Comparison of ENCODE assay signal across 23 mouse cellular contexts in genomic region chr11:85746373-85746772, GRCm38 (mm10).
A peak's percentile ranks its signal among the peaks of the same experiment; 100 is the strongest.
DNase-seq lines count a peak whose midpoint lies in the region; ATAC-seq lines count a peak whose summit lies in the region.
"Had no signal": no experiment of that assay in that cellular context is flagged by ENCODE, and none has a peak within 500 bp of the region (broad histone marks: within the 10 kb centered on the region; RNA-seq: fewer than 3 reads in every experiment).

No protein-coding gene starts in this region.

- WGBS in kidney, embryonic 16.5 days, result 66% methylated on average over 7 of the region's 7 CpGs
- WGBS in neural tube, embryonic 15.5 days, result 84% methylated on average over 7 of the region's 7 CpGs

- no peaks in the 10 kb centered on the region for H3K27me3 ChIP-seq in kidney, embryonic 16.5 days (ENCODE audit: insufficient read depth, low read length)
- no peaks in the 10 kb centered on the region for H3K27me3 ChIP-seq in neural tube, embryonic 15.5 days (replicated peaks)
- H3K27me3 ChIP-seq: hindbrain, embryonic 13.5 days; intestine, embryonic 15.5 days had no signal

- H3K4me2 ChIP-seq in kidney, embryonic 16.5 days (replicated peaks; ENCODE audit: low read depth, low read length), result no peak overlapping the region
- no peak overlapping the region for H3K4me2 ChIP-seq in neural tube, embryonic 15.5 days
- H3K4me2 ChIP-seq: forebrain, embryonic 12.5 days; hindbrain, embryonic 13.5 days; intestine, embryonic 15.5 days; midbrain, embryonic 13.5 days had no signal

- 0 out of 2 replicates have a peak overlapping the region, but pooled peaks have one; percentile 8 for H3K27ac ChIP-seq in kidney, embryonic 16.5 days (ENCODE audit: low read length)
- no peak overlapping the region for H3K27ac ChIP-seq in neural tube, embryonic 15.5 days (replicated peaks)
- H3K27ac ChIP-seq: forebrain, embryonic 12.5 days; hindbrain, embryonic 13.5 days; intestine, embryonic 15.5 days; macrophage; midbrain, embryonic 13.5 days had no signal

- H3K4me1 ChIP-seq in kidney, embryonic 16.5 days (ENCODE audit: insufficient read depth, low read length), result peaks cover 2% of the 10 kb centered on the region; the same call in 1 of the 2 replicates
- no peaks in the 10 kb centered on the region for H3K4me1 ChIP-seq in neural tube, embryonic 15.5 days
- H3K4me1 ChIP-seq: forebrain, embryonic 12.5 days; hindbrain, embryonic 13.5 days; intestine, embryonic 15.5 days; midbrain, embryonic 13.5 days had no signal

- no peaks in the 10 kb centered on the region for H3K9me3 ChIP-seq in kidney, embryonic 16.5 days (ENCODE audit: low read length)
- no peaks in the 10 kb centered on the region for H3K9me3 ChIP-seq in neural tube, embryonic 15.5 days (replicated peaks)
- H3K9me3 ChIP-seq: forebrain, embryonic 12.5 days; G1E; hindbrain, embryonic 13.5 days; intestine, embryonic 15.5 days; midbrain, embryonic 13.5 days had no signal

- no peak overlapping the region for H3K4me3 ChIP-seq in kidney, embryonic 16.5 days (ENCODE audit: low read length)
- H3K4me3 ChIP-seq in neural tube, embryonic 15.5 days (replicated peaks), result no peak overlapping the region
- H3K4me3 ChIP-seq: forebrain, embryonic 12.5 days; hindbrain, embryonic 13.5 days; intestine, embryonic 15.5 days; midbrain, embryonic 13.5 days; myocyte had no signal

- DNase-seq in embryo, embryonic 10 days (ENCODE audit: low spot score), result peak; percentile 27
- DNase-seq in embryo, embryonic 11 days, result no peak
- DNase-seq in kidney, adult 8-10 months, result no peak
- peak; percentile 14 for DNase-seq in urinary bladder, adult 2 months (ENCODE audit: low spot score)
- no peak for DNase-seq in urinary bladder, postnatal 36 days (ENCODE audit: low spot score in 2 of 2)
- DNase-seq in left cerebral cortex, postnatal 4 days, result no peak
- DNase-seq: adrenal gland, postnatal 36 days; cerebellum, adult 2 months; gastrocnemius, postnatal 25 days; liver; retina, postnatal 1 day; right cerebral cortex, postnatal 4 days; thymus, postnatal 14 days had no signal

- no peak for ATAC-seq in kidney, embryonic 16.5 days (ENCODE audit: low FRiP score, low TSS enrichment)
- ATAC-seq in neural tube, embryonic 15.5 days (ENCODE audit: low FRiP score), result no peak
- ATAC-seq: CD4-positive, CD25-positive, alpha-beta regulatory T cell, adult 4 months; intestine, embryonic 15.5 days; midbrain, embryonic 13.5 days had no signal

- no peak overlapping the region for H3K9ac ChIP-seq in kidney, embryonic 16.5 days (replicated peaks; ENCODE audit: low read length)
- H3K9ac ChIP-seq in neural tube, embryonic 15.5 days (replicated peaks), result no peak overlapping the region
- H3K9ac ChIP-seq: forebrain, embryonic 12.5 days; hindbrain, embryonic 13.5 days; intestine, embryonic 15.5 days; midbrain, embryonic 13.5 days had no signal

- no peaks in the 10 kb centered on the region for H3K36me3 ChIP-seq in kidney, embryonic 16.5 days (ENCODE audit: insufficient read depth, low read length)
- no peaks in the 10 kb centered on the region for H3K36me3 ChIP-seq in neural tube, embryonic 15.5 days
- H3K36me3 ChIP-seq: forebrain, embryonic 12.5 days; G1E; hindbrain, embryonic 13.5 days; intestine, embryonic 15.5 days; midbrain, embryonic 13.5 days had no signal

- intact Hi-C loops in left cerebral cortex, postnatal 4 days (cut with DNase I), result no loop called here

Comparison
In these comparisons a context has a peak if more than half of its experiments do, and no peak if none do; other contexts are left out.
1. DNase-seq: peak in embryo, embryonic 10 days (single experiment) and urinary bladder, adult 2 months (single experiment); none in embryo, embryonic 11 days (single experiment), kidney, adult 8-10 months (0 of 2), urinary bladder, postnatal 36 days (0 of 2) and left cerebral cortex, postnatal 4 days (single experiment).